Mouse (Mus musculus): Measurements from ENCODE around the gene Lpar5. TPM values are rescaled to one million over a fixed set of nuclear protein-coding genes. Genes with fewer than 3 reads are reported as not detected.
"Not testable (repeated sequence)": the region's sequence is repeated elsewhere in the genome, so short reads cannot be mapped to it uniquely, and the experiment has no call there.

Gene Lpar5
- total RNA-seq (2014; fragmentation: Nextera tagmentation): 0.83 and 2.3 TPM in 2 replicates
- 2.4 and 2.6 TPM in 2 replicates for total RNA-seq (2017)
- polyA plus RNA-seq (2012): 0.83 and 1.4 TPM in 2 replicates

GRCm38 (mm10) chr6:125067571-125067995, at the start of gene Lpar5:
Gene Lpar5, plus strand, starts transcription at chr6:125067920.
- ATAC-seq (ENCODE audit: extremely low read depth, insufficient number of reproducible peaks, low FRiP score, poor library complexity, severe bottlenecking) (no peak), DNase-seq (ENCODE audit: low spot score) (no peak)
- TF ChIP-seq GATA1 (IDR thresholded peaks at IDR 0.05; ENCODE audit: borderline replicate concordance, low read length) (no peak), CTCF (IDR thresholded peaks at IDR 0.05; ENCODE audit: low read depth, low read length) (no peak), POLR2AphosphoS5 (IDR thresholded peaks at IDR 0.05; ENCODE audit: insufficient replicate concordance, low read depth, low read length) (no peak), TAL1 (conservative IDR thresholded peaks at IDR 0.05; ENCODE audit: low read depth, low read length) (no peak), GATA2 (IDR thresholded peaks at IDR 0.05; ENCODE audit: borderline replicate concordance, low read depth, low read length) (no peak)
- Histone ChIP-seq H3K4me3 (ENCODE audit: low read depth, low read length) (peak within 1 kb of the TSS; percentile 23; the same call in 1 of the 2 replicates), H3K27me3 (ENCODE audit: insufficient read depth, low read length) (peaks cover 8% of the 10 kb centered on the region), H3K36me3 (replicated peaks) (no peaks in the 10 kb centered on the region), H3K4me1 (ENCODE audit: insufficient read depth, low read depth, low read length) (peaks cover 59% of the 10 kb centered on the region), H3K9me3 (replicated peaks) (no peaks in the 10 kb centered on the region)

GRCm38 (mm10) chr6:125030532-125030931, 37.2 kb upstream of the Lpar5 start:
- H3K9me3 ChIP-seq (replicated peaks); ATAC-seq (ENCODE audit: extremely low read depth, insufficient number of reproducible peaks, low FRiP score, poor library complexity, severe bottlenecking); H3K4me1 ChIP-seq (ENCODE audit: insufficient read depth, low read depth, low read length); DNase-seq (ENCODE audit: low spot score); H3K4me3 ChIP-seq (ENCODE audit: low read depth, low read length); H3K27me3 ChIP-seq (ENCODE audit: insufficient read depth, low read length): not testable (repeated sequence)
- peak; percentile 93 for TF ChIP-seq CTCF (IDR thresholded peaks at IDR 0.05; ENCODE audit: low read depth, low read length)
- peaks cover 97% of the 10 kb centered on the region for H3K36me3 ChIP-seq (replicated peaks)

- DNase-seq (ENCODE audit: low spot score): no peak
- Histone ChIP-seq H3K36me3 (replicated peaks) (peaks cover 96% of the 10 kb centered on the region), H3K9me3 (replicated peaks) (no peaks in the 10 kb centered on the region), H3K4me3 (ENCODE audit: low read depth, low read length) (no peak overlapping the region), H3K4me1 (ENCODE audit: insufficient read depth, low read depth, low read length) (no peaks in the 10 kb centered on the region; the same call in 1 of the 2 replicates), H3K27me3 (ENCODE audit: insufficient read depth, low read length) (no peaks in the 10 kb centered on the region)
- TF ChIP-seq GATA2 (IDR thresholded peaks at IDR 0.05; ENCODE audit: borderline replicate concordance, low read depth, low read length) (no peak), POLR2AphosphoS5 (IDR thresholded peaks at IDR 0.05; ENCODE audit: insufficient replicate concordance, low read depth, low read length) (no peak), TAL1 (conservative IDR thresholded peaks at IDR 0.05; ENCODE audit: low read depth, low read length) (no peak), CTCF (IDR thresholded peaks at IDR 0.05; ENCODE audit: low read depth, low read length) (no peak), GATA1 (IDR thresholded peaks at IDR 0.05; ENCODE audit: borderline replicate concordance, low read length) (no peak)
- ATAC-seq (ENCODE audit: extremely low read depth, insufficient number of reproducible peaks, low FRiP score, poor library complexity, severe bottlenecking): no peak
These were observed 36.1 kb upstream of the Lpar5 start for GRCm38 (mm10) chr6:125031604-125032003.

GRCm38 (mm10) chr6:125038666-125039065, 29.1 kb upstream of the Lpar5 start:
- Histone ChIP-seq H3K27me3 (ENCODE audit: insufficient read depth, low read length) (no peaks in the 10 kb centered on the region), H3K36me3 (replicated peaks) (peaks cover 65% of the 10 kb centered on the region), H3K4me3 (ENCODE audit: low read depth, low read length) (no peak overlapping the region; the same call in 1 of the 2 replicates), H3K9me3 (replicated peaks) (no peaks in the 10 kb centered on the region), H3K4me1 (ENCODE audit: insufficient read depth, low read depth, low read length) (peaks cover 27% of the 10 kb centered on the region)
- TF ChIP-seq GATA1 (IDR thresholded peaks at IDR 0.05; ENCODE audit: borderline replicate concordance, low read length) (no peak), TAL1 (conservative IDR thresholded peaks at IDR 0.05; ENCODE audit: low read depth, low read length) (no peak), CTCF (IDR thresholded peaks at IDR 0.05; ENCODE audit: low read depth, low read length) (no peak), POLR2AphosphoS5 (IDR thresholded peaks at IDR 0.05; ENCODE audit: insufficient replicate concordance, low read depth, low read length) (no peak), GATA2 (IDR thresholded peaks at IDR 0.05; ENCODE audit: borderline replicate concordance, low read depth, low read length) (no peak)
- ATAC-seq (ENCODE audit: extremely low read depth, insufficient number of reproducible peaks, low FRiP score, poor library complexity, severe bottlenecking) (no peak), DNase-seq (ENCODE audit: low spot score) (no peak)

GRCm38 (mm10) chr6:125039131-125039530, 28.6 kb upstream of the Lpar5 start:
- ATAC-seq (ENCODE audit: extremely low read depth, insufficient number of reproducible peaks, low FRiP score, poor library complexity, severe bottlenecking) (no peak), DNase-seq (ENCODE audit: low spot score) (no peak)

GRCm38 (mm10) chr6:125039533-125040153, 28.1 kb upstream of the Lpar5 start, which contains the start of gene Ing4:
Gene Ing4, plus strand, starts transcription at chr6:125039760.
- peaks cover 27% of the 10 kb centered on the region for H3K4me1 ChIP-seq (ENCODE audit: insufficient read depth, low read depth, low read length)
- peaks cover 66% of the 10 kb centered on the region for H3K36me3 ChIP-seq (replicated peaks)
- no peaks in the 10 kb centered on the region for H3K9me3 ChIP-seq (replicated peaks)
- H3K27me3 ChIP-seq (ENCODE audit: insufficient read depth, low read length): no peaks in the 10 kb centered on the region
- ATAC-seq (ENCODE audit: extremely low read depth, insufficient number of reproducible peaks, low FRiP score, poor library complexity, severe bottlenecking) (peak; percentile 95), DNase-seq (ENCODE audit: low spot score) (peak; percentile 73)
- TF ChIP-seq GATA1 (IDR thresholded peaks at IDR 0.05; ENCODE audit: borderline replicate concordance, low read length) (no peak), GATA2 (IDR thresholded peaks at IDR 0.05; ENCODE audit: borderline replicate concordance, low read depth, low read length) (no peak), CTCF (IDR thresholded peaks at IDR 0.05; ENCODE audit: low read depth, low read length) (no peak), POLR2AphosphoS5 (IDR thresholded peaks at IDR 0.05; ENCODE audit: insufficient replicate concordance, low read depth, low read length) (no peak), TAL1 (conservative IDR thresholded peaks at IDR 0.05; ENCODE audit: low read depth, low read length) (no peak)
- H3K4me3 ChIP-seq (ENCODE audit: low read depth, low read length): peak within 1 kb of the TSS; percentile 79

More at GRCm38 (mm10) chr6:125039131-125039530, 28.6 kb upstream of the Lpar5 start:
- Histone ChIP-seq H3K4me1 (ENCODE audit: insufficient read depth, low read depth, low read length) (peaks cover 27% of the 10 kb centered on the region), H3K36me3 (replicated peaks) (peaks cover 65% of the 10 kb centered on the region), H3K9me3 (replicated peaks) (no peaks in the 10 kb centered on the region), H3K4me3 (ENCODE audit: low read depth, low read length) (peak overlapping the region; percentile 55; the same call in 1 of the 2 replicates), H3K27me3 (ENCODE audit: insufficient read depth, low read length) (no peaks in the 10 kb centered on the region)
- TF ChIP-seq CTCF (IDR thresholded peaks at IDR 0.05; ENCODE audit: low read depth, low read length) (no peak), POLR2AphosphoS5 (IDR thresholded peaks at IDR 0.05; ENCODE audit: insufficient replicate concordance, low read depth, low read length) (no peak), TAL1 (conservative IDR thresholded peaks at IDR 0.05; ENCODE audit: low read depth, low read length) (no peak), GATA1 (IDR thresholded peaks at IDR 0.05; ENCODE audit: borderline replicate concordance, low read length) (no peak), GATA2 (IDR thresholded peaks at IDR 0.05; ENCODE audit: borderline replicate concordance, low read depth, low read length) (no peak)
